Mouse (Mus musculus) adrenal gland, adult 2 months (tissue): Measurements from ENCODE around the gene Maged1. TPM values are rescaled to one million over a fixed set of nuclear protein-coding genes. Genes with fewer than 3 reads are reported as not detected.

Experiments used
- DNase-seq: peaks from one replicate; pipeline ENCODE4 v3.0.0; 2021
- long read RNA-seq: library from polyadenylated mRNA; stranded (forward); transcript quantifications from one replicate; pipeline ENCODE4 v2.0.0, GENCODE M21; 2021
- polyA plus RNA-seq: library from polyadenylated mRNA; depleted of rRNA; stranded (reverse); fragments of >200 nt; gene quantifications from 2 replicates; pipeline ENCODE4 v1.2.3, GENCODE M21; 2012; rRNA removed
- total RNA-seq, 2 experiments: library from RNA; stranded (reverse); gene quantifications; 2 replicates each; pipeline ENCODE4 v1.2.3; 2021

Maged1 gene
- total RNA-seq = 100 to 1,000 TPM; 267 to 274 TPM
- polyA plus RNA-seq = 233 and 305 TPM in 2 replicates
- long read RNA-seq, transcript Maged1-201 (13 exons, 2,821 nt) = major isoform, 272 of 318 reads
- long read RNA-seq, transcript Maged1-207 (12 exons, 2,884 nt) = minor isoform, 7 of 318 reads
- long read RNA-seq, partial matches to known transcripts = 28 of 318 reads
- long read RNA-seq, other reads (novel, unspliced or antisense) = 11 of 318 reads

- peak; percentile 94 for DNase-seq
These were observed at the start of gene Maged1 for GRCm38 (mm10) chrX:94541918-94542355. TSS of gene Maged1 (minus strand) at chrX:94542143.

DNA sequence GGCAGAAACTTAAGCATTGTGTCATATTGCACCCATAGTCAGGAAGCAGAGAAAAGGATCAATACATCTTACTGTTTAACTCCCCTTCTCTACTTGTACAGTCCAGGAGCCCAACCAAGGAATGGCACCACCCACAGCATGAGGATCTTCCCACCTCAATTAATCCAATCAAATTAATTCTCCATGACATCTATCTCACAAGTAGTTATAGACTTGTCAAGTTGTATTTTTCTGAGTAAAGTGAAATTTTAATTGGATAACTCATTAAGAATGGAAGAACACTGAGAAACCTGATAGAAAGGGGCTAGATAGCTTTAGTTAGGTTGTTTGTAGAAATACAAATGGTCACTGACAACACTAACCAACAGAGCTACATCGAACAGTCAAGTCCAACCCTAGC lies 38.3 kb upstream of the Maged1 start:
- DNase-seq = no peak

DNA sequence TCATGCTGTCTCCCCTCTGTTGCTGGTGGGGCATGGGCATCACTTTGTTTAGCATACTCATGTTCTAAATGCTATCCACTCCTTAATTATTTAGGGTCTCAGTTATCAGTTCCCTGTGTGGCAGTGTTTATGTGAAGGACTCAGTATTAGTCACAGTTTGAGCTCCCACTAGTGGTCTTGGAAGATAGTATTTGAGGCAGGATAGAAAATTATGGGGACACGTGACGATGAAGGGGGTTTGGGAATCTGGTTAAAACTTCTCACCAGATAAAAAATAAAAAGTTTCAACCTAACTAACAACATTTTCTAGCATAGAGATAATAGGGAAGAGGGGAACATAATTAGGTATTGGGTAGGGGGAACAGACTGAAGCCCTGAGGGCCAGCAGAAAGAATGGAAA lies 22.8 kb upstream of the Maged1 start:
- DNase-seq = no peak

DNA sequence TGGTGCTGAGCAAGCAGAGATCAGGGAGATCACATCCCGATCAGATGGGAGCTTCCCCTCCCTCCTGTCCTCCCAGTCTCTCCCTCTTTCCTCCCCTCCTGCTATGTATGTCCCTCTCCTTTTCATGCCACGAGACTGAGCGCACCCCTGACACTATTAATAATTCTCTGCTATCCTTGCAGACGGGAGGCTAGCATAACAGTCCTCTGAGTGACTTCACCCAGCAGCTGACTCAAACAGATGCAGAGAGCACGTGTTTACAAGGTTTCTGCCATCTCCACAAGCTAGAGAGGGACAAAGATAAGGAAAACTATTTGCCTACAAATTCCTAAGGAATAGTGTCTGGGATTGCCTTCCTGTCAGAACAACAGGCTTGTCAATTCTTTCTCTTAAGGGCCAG lies 20.4 kb upstream of the Maged1 start:
- DNase-seq = peak; percentile 8

GRCm38 (mm10) chrX:94548227-94548626 lies 6.3 kb upstream of the Maged1 start:
- no peak for DNase-seq

DNA sequence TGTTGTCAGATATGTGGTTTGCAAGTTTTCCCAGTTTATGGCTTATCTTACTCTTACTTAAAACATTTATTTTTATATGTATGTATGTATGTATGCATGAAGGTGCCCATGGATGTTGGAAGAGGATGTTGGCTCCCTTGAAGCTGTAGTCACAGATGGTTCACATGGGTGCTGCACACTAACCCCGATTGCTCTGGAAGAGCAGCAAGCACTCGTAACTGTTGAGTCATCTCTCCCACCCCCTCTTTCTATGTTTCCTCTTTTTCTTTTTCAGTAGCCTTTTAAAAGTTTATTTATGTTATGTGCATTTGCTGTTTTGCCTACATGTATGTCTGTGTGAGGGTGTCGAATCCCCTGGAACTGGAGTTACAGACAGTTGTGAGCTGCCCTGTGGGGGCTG lies 4.0 kb upstream of the Maged1 start:
- no peak for DNase-seq

- DNase-seq = peak; percentile 20
These were observed 3.0 kb upstream of the Maged1 start for GRCm38 (mm10) chrX:94544923-94545322.

- no peak for DNase-seq
These were observed 593 bp upstream of the Maged1 start for GRCm38 (mm10) chrX:94542536-94542935.

GRCm38 (mm10) chrX:94541206-94541605 lies 737 bp downstream of the Maged1 start:
- DNase-seq = peak; percentile 40

DNA sequence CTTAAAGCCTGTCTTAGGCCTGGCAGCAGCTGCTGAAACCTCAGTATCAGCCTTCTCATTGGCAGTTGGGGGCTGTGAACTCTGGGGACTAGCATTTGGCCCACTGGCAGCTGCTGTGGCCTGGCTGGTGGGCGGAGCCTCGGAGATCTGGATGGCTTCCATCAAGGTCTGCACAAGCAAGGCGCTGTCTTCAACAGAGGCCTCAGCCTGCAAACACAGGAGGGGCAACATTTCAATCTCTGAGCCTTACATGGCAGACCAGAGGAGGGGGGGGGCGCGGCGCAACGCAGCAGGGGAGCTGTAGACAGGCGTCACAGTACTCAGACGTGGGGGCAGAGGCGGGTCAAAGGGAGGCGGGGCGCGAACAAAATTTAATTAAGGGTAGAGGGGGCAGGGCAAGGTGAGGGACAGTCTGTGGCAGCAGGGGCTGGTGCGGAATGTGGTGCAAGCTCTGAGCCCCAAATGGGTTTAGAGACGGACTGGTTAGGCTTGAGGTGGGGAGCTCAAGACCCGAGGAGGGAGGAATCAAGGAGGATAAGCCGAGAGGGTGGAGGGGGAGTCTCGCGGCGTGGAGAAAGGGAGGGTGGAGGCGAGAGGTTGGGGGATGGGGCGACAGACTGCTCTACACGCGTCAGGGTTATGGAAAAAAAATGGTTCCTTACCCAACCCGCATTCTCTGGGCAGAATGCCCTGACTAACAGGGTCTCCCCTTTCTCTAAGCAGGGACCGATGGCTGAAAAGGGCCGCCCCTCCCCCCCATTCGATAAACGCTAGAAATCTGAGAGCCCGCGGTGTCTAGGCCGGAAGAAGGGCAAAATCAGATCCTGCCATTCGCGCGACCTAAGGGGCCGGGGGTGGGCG lies 1.4 kb downstream of the Maged1 start:
- DNase-seq = peak; percentile 74

- DNase-seq = no peak
These were observed 7.6 kb downstream of the Maged1 start for GRCm38 (mm10) chrX:94534346-94534745.

DNA sequence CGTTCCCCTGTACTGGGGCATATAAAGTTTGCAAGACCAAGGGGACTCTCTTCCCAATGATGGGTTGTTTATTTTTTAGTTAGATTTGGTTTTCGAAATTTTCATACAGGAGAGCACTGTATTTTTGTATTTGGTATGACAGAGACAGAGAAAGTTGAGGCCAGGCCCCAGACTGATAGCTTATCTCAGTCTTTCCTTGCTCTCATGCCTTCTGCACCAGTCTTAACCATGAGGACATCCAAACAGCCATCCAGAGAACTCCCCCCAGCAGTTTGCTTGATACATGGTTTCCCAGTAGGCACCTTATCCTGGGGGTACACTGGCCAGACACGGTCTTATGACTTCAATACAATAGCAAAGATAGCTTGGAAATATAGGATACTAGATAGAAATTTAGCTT lies 11.6 kb downstream of the Maged1 start:
- no peak for DNase-seq

GRCm38 (mm10) chrX:94522166-94522565 lies 19.8 kb downstream of the Maged1 start:
- no peak for DNase-seq

- DNase-seq = no peak
These were observed 33.5 kb downstream of the Maged1 start for GRCm38 (mm10) chrX:94508442-94508819.

DNA sequence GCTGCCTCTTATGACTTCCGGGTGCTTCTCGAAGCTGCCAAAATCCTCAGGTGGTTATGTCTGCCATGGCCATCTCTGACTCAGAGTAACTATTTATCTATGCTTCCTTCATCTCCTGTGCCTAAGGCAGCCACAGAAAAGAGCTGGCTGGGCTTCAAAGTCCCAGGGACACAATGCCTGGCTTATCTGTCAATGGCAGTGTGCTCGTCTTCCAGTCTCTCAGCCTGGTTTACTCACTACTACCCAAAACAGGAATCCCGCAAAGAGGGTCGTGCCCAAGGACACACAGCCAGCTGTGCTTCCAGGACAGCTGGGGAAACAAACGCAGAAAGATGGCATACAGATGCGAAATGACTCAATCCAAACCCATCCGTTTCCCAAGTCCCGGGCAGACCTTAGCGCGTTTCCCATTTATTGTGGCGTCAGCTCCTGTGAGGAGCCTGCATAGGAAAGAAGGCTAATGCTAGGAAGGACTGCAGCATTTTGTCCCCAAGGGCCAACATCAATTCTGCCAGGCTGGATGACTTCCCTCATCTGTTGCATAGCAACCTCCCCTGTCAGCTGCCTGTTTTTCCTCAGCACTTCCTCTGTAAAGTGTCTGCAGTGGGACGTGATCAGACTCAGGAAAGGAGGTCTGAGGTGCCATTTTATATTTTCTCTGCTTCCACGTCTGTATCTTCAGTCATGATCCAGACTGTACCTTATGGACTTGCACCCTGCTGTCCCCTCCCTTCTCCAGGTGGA lies 34.1 kb downstream of the Maged1 start:
- peak; percentile 24 for DNase-seq

DNA sequence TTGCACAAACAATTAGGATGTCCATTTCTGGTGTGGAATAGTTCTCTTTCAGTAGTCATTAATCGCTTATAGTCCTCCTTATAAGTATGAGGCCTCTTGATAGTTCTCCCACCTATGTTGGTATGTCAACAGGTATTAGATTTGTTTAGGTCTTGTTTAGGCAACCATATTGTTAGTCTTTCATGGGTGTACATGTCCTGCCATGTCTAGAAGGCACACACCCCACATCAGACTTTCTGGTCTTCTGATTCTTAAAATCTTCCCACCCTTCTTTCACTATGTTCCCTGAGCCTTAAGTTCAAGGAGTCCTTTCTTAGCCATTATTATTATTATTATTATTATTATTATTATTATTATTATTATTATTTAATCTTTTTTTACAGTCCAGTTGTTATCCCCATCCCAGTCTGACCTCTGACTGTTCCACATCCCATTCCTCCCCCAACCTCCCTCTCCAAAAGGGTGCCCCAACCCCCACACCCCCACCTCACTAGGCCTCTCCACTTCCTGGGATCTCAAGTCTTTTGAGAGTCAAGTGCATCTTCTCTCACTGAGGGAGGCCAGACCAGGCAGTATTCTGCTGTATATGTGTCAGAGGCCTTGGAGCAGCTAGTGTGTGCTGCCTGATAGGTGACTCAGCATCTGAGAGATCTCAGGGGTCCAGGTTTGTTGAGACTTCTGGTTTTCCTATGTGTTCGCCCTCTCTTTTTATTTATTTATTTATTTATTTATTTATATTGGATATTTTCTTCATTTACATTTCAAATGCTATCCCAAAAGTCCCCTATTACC lies 55.7 kb downstream of the Maged1 start:
- DNase-seq = no peak

Other genes with a start within 250 kb of the Maged1 start
- not detected for gene Fam90a1b, start 175.4 kb downstream of the Maged1 start, total RNA-seq
- gene Fam90a1b, start 175.4 kb downstream of the Maged1 start, polyA plus RNA-seq = not detected in 2 replicates
- gene Apoo, start 175.0 kb downstream of the Maged1 start, total RNA-seq = 10 to 100 TPM; 63.3 to 93.3 TPM
- gene Apoo, start 175.0 kb downstream of the Maged1 start, polyA plus RNA-seq = 3.5 and 6.7 TPM in 2 replicates
- 10 to 100 TPM in 1 of 2 experiments, 1 to 10 TPM in 1; 8.5 to 10.9 TPM for gene Gspt2, start 93.9 kb upstream of the Maged1 start, total RNA-seq
- 12.8 and 14.4 TPM in 2 replicates for gene Gspt2, start 93.9 kb upstream of the Maged1 start, polyA plus RNA-seq
- 10 to 100 TPM in 1 of 2 experiments, 1 to 10 TPM in 1; 9.9 to 11.6 TPM for gene Zxdb, start 182.4 kb upstream of the Maged1 start, total RNA-seq
- gene Zxdb, start 182.4 kb upstream of the Maged1 start, polyA plus RNA-seq = 3.9 and 4.8 TPM in 2 replicates